Mouse (Mus musculus): ENCODE data around the gene Faap20. TPM values are rescaled to one million over a fixed set of nuclear protein-coding genes. Genes with fewer than 3 reads are reported as not detected.

Gene Faap20
- polyA plus RNA-seq, 1 experiment from 2014 or later: 83.9 TPM

DNA sequence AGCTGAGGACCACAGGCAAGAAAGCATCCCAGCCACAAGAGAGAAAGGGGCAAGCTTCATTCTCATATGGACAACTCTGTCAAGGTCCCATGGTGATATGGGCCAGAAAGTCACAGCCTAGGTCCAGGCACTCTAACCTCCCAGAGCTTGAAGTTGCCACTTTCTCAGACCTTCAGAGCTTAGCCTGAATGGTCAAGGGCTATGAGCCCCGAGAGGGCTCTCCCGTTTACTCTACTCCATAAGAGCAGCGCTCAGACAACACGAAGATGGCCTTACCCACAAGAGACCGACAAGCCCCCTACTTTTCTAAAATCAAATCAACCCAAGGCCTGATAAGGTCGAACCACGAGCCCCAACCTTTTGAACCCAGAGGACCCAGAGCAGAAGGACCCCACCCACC lies 28.5 kb upstream of the Faap20 start:
- Histone ChIP-seq H3K4me1 (ENCODE audit: insufficient read depth) (peaks cover 44% of the 10 kb centered on the region), H3K27me3 (ENCODE audit: insufficient read depth, low read length) (no peaks in the 10 kb centered on the region), H3K4me2 (peak overlapping the region; percentile 99), H3K36me3 (ENCODE audit: insufficient read depth) (peaks cover 23% of the 10 kb centered on the region; the same call in 1 of the 2 replicates), H3K9me3 (ENCODE audit: low read depth, low read length) (no peaks in the 10 kb centered on the region), H3K4me3 (ENCODE audit: low read depth, low read length) (peak overlapping the region; percentile 91), H3K27ac (ENCODE audit: low read depth) (peak overlapping the region; percentile 83), H3K9ac (peak overlapping the region; percentile 95)
- ATAC-seq (ENCODE audit: insufficient read depth) (no peak), DNase-seq (no peak)
- under 1% methylated on average over 7 of the region's 7 CpGs for WGBS
- no peak for TF ChIP-seq CTCF (IDR thresholded peaks at IDR 0.05; ENCODE audit: low read depth)

DNA sequence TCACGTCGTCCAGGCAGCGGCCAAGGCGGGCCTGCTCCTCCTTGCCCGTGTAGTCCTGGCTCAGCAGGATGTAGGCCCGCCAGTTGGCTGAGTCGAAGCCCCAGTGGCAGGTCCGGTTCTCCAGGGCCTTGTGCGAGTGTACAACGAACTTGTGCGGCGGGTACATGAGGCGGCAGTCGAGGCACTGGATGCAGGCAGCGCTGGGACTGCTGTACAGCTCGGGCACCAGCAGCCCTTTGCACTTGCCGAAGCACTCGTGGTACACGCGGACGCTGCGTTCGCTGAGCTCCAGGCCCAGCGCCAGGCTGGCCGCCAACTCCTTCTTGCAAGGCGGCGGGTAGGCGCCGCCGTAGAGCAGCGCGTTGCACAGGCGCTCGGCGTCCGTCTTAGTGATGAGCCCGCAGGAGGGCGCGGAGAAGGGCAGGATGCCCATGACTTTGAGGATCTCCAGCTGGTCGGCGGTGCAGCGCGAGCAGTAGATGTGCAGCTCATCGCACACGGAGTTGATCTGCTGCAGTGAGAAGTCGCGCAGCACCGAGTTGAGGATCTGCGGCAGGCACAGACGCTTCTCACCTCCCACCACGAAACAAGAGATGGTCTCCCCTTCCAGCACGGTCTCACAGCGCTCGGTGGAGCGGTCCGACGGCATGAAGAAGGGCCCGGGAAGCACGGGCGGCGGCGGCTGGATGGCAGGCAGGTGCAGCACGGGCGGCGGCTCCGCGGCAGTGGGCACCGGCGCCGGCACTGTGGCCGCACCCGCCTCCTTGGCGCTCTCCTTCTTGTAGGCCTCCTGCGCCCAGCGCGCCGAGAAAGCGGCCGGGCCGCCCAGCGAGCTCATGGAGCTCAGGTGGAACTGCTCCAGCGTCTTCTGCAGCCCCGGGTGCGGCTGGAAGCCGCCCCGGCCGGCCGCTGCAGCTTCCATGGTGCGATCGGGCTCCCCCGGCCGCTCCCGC lies 27.7 kb upstream of the Faap20 start:
- peaks cover 37% of the 10 kb centered on the region for H3K4me1 ChIP-seq (ENCODE audit: insufficient read depth)
- no peaks in the 10 kb centered on the region for H3K27me3 ChIP-seq (ENCODE audit: insufficient read depth, low read length)
- TF ChIP-seq CTCF (IDR thresholded peaks at IDR 0.05; ENCODE audit: low read depth): no peak
- WGBS: under 1% methylated on average over 93 of the region's 93 CpGs
- peak overlapping the region; percentile 83 for H3K27ac ChIP-seq (ENCODE audit: low read depth)
- H3K9ac ChIP-seq: peak overlapping the region; percentile 95
- 0 out of 2 replicates have a peak, but pooled peaks cover 17% of the 10 kb centered on the region for H3K36me3 ChIP-seq (ENCODE audit: insufficient read depth)
- H3K4me2 ChIP-seq: peak overlapping the region; percentile 99
- peak overlapping the region; percentile 91 for H3K4me3 ChIP-seq (ENCODE audit: low read depth, low read length)
- ATAC-seq (ENCODE audit: insufficient read depth): no peak
- DNase-seq: peak; percentile 89
- H3K9me3 ChIP-seq (ENCODE audit: low read depth, low read length): no peaks in the 10 kb centered on the region

DNA sequence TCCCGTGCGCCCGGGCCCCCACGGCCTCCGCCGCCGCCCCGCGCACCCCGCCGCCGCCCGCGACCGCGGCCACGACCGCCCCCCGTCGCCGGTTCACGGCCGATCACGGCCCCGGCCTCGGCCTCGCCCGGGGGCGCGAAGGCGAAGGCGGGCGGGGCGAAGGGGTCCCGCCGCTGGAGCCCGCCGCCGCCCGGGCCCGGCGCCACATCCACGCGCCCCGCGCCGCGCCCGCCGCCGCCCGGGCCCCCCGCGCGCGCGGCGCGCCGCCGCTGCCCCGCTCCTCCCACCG lies 27.1 kb upstream of the Faap20 start, which contains the start of gene Ski:
TSS of gene Ski (minus strand) at position 41 of the 289 bp plus-strand sequence.
- no peaks in the 10 kb centered on the region for H3K9me3 ChIP-seq (ENCODE audit: low read depth, low read length)
- H3K4me2 ChIP-seq: peak within 1 kb of the TSS; percentile 99
- no peak for DNase-seq
- H3K36me3 ChIP-seq (ENCODE audit: insufficient read depth): 0 out of 2 replicates have a peak, but pooled peaks cover 15% of the 10 kb centered on the region
- H3K4me1 ChIP-seq (ENCODE audit: insufficient read depth): peaks cover 32% of the 10 kb centered on the region
- WGBS: 2% methylated on average over 25 of the region's 63 CpGs
- peak within 1 kb of the TSS; percentile 91 for H3K4me3 ChIP-seq (ENCODE audit: low read depth, low read length)
- ATAC-seq (ENCODE audit: insufficient read depth): no peak
- TF ChIP-seq CTCF (IDR thresholded peaks at IDR 0.05; ENCODE audit: low read depth): no peak
- peak within 1 kb of the TSS; percentile 95 for H3K9ac ChIP-seq
- H3K27me3 ChIP-seq (ENCODE audit: insufficient read depth, low read length): no peaks in the 10 kb centered on the region
- peak within 1 kb of the TSS; percentile 97 for H3K27ac ChIP-seq (ENCODE audit: low read depth)

DNA sequence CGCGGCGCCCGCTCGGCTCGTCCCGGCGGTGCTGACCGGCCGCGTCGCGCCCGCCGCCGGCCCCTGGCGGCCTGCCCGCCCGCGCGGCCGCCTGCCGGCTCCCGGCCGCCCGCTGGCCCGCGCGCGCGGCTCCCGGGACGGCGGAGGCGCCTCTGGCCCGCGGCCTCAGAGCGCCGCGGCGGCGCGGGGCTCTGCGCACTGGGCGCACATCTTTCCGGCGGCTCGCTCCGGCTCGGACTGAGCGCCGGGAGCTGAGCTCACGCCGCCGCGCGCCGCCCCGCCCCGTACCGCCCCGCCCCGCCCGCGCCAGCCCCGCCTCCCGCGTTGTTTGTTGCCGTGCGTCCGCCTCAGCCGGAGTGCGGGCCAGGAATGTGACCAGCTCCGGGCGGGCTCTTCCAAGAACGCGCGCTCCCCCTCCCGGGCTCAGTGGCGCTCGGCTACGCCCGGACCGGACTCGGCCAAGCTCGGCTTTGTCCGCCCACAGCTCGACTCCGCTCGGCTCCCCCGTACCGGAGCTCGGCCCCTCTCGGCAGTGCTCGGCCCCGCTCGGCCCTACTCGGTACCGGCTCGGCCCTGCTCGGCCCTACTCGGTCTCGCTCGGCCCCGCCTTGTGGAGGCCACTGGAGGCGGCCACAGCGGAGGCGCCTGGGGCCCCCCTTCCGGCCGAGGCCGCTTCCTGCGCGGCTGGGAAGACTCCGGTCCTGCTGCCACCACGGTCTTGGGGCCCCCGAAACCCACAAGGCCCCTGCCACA lies 26.6 kb upstream of the Faap20 start:
- peak overlapping the region; percentile 99 for H3K4me2 ChIP-seq
- peak overlapping the region; percentile 32 for H3K4me3 ChIP-seq (ENCODE audit: low read depth, low read length)
- peak; percentile 99 for DNase-seq
- peaks cover 26% of the 10 kb centered on the region for H3K4me1 ChIP-seq (ENCODE audit: insufficient read depth)
- no peaks in the 10 kb centered on the region for H3K27me3 ChIP-seq (ENCODE audit: insufficient read depth, low read length)
- peak overlapping the region; percentile 97 for H3K27ac ChIP-seq (ENCODE audit: low read depth)
- no peak for TF ChIP-seq CTCF (IDR thresholded peaks at IDR 0.05; ENCODE audit: low read depth)
- peak overlapping the region; percentile 95 for H3K9ac ChIP-seq
- no peaks in the 10 kb centered on the region for H3K9me3 ChIP-seq (ENCODE audit: low read depth, low read length)
- under 1% methylated on average over 79 of the region's 116 CpGs for WGBS
- 0 out of 2 replicates have a peak, but pooled peaks cover 10% of the 10 kb centered on the region for H3K36me3 ChIP-seq (ENCODE audit: insufficient read depth)
- ATAC-seq (ENCODE audit: insufficient read depth): peak; percentile 99

DNA sequence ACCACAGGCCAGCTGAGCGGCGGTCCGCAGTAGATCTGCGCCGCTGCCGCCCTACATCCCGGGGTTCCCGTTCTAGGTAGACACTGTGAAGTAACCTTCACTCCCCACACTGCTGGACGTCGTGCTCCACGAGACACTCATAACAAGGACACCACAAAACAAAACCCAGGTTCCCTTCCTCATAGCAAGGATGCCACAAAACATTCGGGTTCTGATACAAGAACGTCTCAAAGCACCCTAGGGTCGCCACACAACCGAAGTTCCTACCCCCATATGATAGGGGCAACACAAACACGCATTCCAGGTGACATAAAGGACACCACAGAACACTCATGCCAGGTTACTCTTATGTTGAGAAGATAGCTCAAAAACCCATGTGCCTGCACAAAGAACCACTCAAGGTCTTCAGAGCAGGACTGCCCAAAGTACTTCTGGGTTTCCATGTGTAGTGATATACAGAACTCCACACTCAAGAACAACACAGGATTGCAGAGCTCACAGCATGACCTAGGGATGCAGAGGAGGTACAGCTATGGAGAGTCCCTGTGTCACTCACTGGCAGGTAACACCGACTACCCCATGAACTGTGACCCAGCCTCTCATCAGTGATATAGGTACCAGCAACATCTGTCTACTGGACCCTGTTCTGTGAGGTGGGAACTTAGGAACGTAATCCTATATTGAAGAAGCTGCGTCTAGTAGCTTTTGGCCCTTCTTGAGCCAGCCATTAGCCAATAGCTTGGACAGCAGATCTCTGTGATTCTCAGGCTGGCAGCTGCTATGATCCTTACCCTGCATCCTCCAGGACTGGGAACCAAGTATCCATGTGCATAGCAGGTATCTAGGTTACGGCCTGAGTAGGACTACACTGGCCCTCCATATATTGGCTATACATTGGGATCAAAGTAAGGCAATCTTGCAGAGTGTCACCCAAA lies 25.7 kb upstream of the Faap20 start:
- WGBS: 30% methylated on average over 20 of the region's 20 CpGs
- peak overlapping the region; percentile 77 for H3K9ac ChIP-seq

DNA sequence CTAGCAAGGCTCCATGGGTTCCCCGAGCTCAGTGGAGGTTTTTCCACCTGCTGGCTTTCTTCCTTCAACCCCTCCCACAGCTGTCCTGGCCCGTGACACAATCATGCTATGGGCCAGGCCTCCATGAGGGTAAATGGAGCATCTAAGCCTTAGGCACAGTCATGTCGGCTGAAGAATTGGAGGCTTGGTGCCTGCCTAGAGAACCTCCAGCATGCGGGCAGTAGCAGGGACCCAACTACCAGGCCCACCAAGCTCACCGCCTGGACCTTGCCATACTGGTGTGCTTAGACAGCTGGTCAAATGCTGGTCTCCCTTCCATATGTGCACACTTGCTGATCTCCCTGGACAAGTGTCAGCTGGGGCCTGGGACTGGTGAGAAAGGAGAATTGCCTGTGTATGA lies 23.7 kb upstream of the Faap20 start:
- ATAC-seq (ENCODE audit: insufficient read depth): no peak
- H3K27me3 ChIP-seq (ENCODE audit: insufficient read depth, low read length): no peaks in the 10 kb centered on the region
- H3K4me2 ChIP-seq: no peak overlapping the region
- no peak overlapping the region for H3K4me3 ChIP-seq (ENCODE audit: low read depth, low read length)
- H3K9me3 ChIP-seq (ENCODE audit: low read depth, low read length): no peaks in the 10 kb centered on the region
- H3K4me1 ChIP-seq (ENCODE audit: insufficient read depth): peaks cover 8% of the 10 kb centered on the region; the same call in 1 of the 2 replicates
- no peak for DNase-seq
- H3K9ac ChIP-seq: no peak overlapping the region
- WGBS: 82% methylated on average over 5 of the region's 5 CpGs
- H3K27ac ChIP-seq (ENCODE audit: low read depth): no peak overlapping the region
- 0 out of 2 replicates have a peak, but pooled peaks cover 4% of the 10 kb centered on the region for H3K36me3 ChIP-seq (ENCODE audit: insufficient read depth)
- TF ChIP-seq CTCF (IDR thresholded peaks at IDR 0.05; ENCODE audit: low read depth): no peak

More for the DNA sequence above, 25.7 kb upstream of the Faap20 start:
- ATAC-seq (ENCODE audit: insufficient read depth) (no peak), DNase-seq (no peak)
- Histone ChIP-seq H3K27me3 (ENCODE audit: insufficient read depth, low read length) (no peaks in the 10 kb centered on the region), H3K9me3 (ENCODE audit: low read depth, low read length) (no peaks in the 10 kb centered on the region), H3K27ac (ENCODE audit: low read depth) (peak overlapping the region; percentile 97), H3K4me1 (ENCODE audit: insufficient read depth) (peaks cover 18% of the 10 kb centered on the region), H3K4me3 (ENCODE audit: low read depth, low read length) (peak overlapping the region; percentile 32), H3K4me2 (peak overlapping the region; percentile 99), H3K36me3 (ENCODE audit: insufficient read depth) (0 out of 2 replicates have a peak, but pooled peaks cover 4% of the 10 kb centered on the region)
- TF ChIP-seq CTCF (IDR thresholded peaks at IDR 0.05; ENCODE audit: low read depth): no peak
